Mouse (Mus musculus) thymus, postnatal 4 days (tissue): ENCODE results near the gene Adamts2.

Experiments used
- DNase-seq: peaks from one replicate; pipeline ENCODE4 v3.0.0; 2021

Adamts2 gene

DNA sequence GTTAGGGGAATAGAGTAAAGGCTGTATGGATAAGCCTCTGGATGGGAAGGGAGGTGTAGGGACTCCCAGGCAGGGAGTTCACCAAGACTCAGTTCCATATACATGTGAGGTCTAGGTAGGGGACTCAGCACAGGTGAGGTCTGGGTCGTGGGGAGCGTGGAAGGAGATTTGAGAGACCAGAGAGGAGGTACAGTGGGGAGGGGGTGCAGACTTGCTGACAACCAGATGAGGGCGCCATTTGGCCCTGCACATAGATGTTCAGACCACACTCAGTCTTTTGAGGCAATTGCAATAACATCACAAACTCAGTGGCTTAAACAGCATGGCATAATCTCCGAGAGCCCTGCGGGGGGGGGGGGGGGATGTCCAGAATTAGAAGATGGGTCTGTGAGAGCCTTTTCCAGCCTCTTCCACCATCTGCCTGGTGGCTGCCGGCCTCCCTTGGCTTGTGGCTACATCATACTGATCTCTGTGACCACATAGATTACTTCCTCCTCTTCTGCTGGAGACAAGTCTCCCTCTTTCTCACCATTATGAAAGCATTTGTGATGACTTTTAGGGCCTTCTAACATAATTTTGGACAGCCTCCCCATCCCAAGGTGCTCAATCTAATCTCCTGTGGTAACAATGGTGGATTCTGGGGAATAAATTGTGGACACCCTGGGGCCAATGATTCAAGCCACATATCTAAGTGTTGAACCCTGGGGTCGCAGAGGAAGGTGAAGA, 71.8 kb downstream of the Adamts2 start:
- peak; percentile 47 for DNase-seq

GRCm38 (mm10) chr11:50674390-50674789, 72.5 kb downstream of the Adamts2 start:
- DNase-seq: no peak

- DNase-seq: no peak
Observed at GRCm38 (mm10) chr11:50678650-50679049, 76.8 kb downstream of the Adamts2 start.

DNA sequence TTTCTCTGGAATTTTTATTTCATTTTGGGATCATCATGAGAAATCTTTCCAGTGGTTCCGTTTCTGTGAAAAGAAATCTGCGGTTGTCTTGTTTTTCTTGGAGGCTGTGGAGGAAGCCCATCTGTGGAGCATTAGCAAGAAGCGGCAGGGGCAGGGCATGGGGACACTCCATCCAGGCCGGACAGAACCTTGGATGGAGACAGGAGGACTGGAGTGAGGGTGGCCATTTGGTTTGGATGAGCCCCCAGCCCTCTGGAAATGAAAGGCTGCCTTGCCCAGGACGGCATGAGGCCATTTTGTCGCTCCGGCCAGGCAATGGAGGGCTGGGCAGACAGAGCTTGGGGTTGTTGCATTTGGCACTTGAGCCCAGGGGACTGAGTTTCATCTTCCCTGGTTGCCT, 80.1 kb downstream of the Adamts2 start:
- no peak for DNase-seq

- DNase-seq: no peak
Observed at GRCm38 (mm10) chr11:50683821-50684220, 81.9 kb downstream of the Adamts2 start.

DNA sequence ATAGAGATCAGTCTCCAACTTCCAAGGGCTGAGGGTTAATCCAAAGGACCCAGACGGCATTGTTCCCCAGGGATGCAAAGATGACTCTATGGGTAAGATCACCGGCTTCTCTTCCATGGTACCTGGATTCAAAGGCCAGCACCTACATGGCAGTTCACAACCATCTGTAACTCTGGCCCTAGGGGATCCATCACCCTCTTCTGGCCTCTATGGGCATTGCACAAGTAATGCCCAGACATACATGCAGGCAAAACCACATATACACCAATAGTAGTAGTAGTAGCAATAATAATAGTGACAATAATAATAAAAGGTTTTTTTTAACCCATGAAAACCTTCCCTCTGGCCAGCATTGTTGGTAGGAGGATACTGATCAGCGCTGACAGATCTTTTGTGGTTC, 86.7 kb downstream of the Adamts2 start:
- DNase-seq: no peak

DNA sequence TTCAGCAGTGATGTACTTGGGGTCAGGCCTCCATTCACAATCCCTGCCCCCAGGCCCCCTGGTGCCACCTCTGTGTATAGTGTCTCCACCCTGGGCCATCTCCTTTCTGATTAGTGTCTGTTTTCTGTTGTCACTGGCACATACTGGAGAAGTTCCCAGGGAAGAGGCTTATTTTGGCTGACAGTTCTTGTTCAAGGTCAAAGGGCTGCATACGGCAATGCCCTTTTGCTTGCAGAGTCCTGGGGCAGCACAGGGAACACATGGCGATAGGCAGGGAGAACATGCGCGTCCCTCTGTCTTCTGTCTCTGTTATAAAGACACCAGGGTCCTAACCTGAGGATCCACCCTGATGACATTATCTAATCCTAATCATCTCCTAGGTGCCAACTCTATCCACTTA, 87.8 kb downstream of the Adamts2 start:
- DNase-seq: no peak

DNA sequence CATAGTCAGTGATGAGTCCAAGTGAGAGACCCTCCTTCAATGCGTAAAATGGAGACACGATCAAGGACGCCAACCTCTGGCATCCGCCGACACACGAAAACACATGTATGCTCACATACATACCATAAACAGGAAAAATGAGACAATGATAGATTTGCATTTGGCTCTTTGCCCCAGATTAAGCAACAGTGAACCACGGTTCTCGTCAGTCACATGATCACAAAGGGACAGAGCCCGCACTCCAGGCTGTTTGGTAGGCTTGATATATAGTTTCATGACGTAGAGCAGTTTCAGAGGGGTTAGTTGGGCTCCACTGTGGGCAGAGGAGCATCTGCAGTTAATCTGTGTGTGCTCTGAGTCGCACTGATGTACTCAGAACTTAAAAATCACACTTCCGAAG, 98.1 kb downstream of the Adamts2 start:
- DNase-seq: no peak

DNA sequence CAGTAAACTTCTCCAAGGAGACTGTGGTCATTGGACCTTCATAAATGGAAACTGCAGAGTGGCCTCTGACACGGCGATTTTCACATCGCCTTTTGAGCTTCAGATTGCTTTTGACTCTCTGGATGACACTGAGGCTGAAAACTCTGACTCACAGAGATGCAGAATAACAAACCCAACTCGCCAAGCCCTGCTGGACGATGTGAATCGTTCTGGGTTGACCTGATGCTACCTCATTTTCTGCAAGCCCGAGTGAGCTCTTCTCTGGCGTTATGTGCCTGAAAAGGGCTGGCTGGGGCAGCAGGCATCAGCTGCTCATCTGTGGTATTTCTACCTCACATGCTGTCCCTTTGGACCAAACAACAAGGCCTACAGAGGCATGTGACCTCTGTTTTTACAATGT, 98.6 kb downstream of the Adamts2 start:
- no peak for DNase-seq

DNA sequence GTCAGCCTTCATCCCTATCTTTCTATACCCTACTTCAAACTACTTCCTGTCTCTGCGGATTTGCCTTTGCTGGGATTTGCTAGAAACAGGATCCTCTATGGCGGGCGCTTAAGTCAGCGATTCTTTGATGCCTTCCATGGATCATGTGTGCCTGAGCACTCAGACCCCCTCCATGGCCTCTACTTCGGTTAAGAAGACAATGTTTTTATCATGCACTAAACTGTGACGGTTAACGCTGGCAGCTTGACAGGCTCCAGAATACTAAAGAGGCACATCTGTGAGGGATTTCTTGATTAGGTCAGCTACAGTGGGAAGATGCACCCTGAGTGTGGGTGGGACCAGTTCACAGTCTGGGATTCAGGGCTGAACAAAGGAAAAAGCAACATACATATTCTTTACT, 101.5 kb downstream of the Adamts2 start:
- no peak for DNase-seq

DNA sequence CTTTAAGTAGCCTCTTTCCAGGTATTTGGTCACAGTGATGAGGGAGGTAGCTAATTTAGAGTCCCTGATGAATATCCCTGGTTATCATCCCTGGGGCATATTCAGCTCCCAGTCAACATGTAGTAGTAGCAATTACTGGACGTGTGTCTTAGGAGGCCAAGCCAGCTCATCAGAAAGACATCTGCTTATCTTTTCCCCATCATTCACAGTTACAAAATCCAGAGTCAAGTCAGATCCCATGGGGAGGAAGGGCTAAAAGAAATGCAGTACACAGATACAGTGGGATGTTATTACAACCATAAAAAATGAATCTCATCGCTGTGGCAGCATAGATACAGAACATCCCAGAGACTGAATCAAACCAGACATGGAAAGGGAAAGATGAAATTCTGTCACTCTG, 102.6 kb downstream of the Adamts2 start:
- DNase-seq: no peak

- DNase-seq: no peak
Observed at GRCm38 (mm10) chr11:50707259-50707658, 105.4 kb downstream of the Adamts2 start.

DNA sequence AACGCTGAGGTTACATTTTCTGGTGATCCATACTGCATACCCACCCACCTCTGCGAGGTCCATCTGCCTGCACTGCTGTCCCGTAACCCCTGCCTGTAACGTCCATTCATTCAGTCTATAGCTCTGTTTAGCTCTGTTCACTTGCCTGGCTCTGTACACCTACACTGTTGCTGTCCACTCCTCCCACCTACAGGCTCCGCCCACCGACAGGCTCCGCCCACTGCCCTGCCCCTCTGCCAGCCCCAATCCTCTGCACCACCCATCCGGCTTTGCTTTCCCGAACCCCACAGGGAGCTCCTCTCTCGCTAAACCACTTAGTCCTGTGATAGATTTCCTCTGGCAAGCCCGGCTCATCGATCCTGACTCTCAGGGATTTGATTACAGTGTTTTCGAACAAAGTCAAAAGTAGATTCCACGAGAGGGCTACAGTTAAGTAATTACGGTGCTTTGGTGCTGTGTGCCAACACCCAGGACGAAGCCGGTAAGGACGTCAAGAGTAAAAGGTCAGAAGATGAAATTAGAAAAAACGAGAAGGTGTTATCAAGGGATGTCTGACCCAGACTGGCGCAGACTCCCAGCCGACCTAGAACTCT, 111.8 kb downstream of the Adamts2 start:
- peak; percentile 65 for DNase-seq

DNA sequence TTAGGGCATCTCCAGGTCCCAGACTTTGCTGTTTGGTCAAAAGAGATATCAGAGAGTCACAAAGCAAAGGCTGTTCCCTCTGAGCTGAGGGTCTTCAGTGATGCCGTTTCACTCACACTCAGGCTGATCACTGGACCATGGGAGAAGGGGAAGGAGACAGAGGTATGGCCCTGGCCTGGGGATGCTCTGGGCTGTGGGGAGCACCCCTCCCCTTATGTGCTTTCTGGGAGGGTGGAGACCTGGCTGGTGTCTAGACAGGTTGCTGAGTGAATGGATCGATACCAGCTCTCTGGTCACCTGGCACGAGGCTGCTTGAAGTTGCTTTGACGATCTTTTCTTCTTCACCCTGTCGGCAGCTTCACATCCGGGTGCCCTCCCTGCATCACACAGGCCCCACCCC, 113.2 kb downstream of the Adamts2 start:
- DNase-seq: no peak

DNA sequence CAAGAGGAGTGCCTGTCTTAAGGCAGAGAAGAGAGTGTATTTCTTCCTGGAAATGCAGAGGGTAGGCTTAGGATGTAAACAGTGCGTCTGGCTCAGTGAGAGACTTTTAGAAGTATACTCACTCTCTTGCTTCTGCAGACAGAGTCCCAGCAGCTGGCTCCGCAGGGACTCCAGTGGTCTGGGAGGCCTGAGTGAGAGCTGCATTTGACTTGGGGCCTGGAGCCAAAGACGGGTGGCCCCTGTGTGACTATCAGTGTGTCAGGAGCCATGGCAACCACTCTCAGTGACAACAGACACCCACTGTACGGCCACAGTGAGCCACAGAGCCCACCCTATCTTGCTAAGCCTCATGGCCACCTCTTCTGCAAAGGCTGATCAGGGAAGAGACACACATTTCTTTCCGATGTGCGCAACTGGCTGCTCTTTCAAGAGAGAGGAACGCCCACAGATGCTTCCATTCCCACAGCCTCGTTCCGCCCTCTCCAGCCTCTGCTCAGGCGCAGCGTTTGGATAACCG, 115.6 kb downstream of the Adamts2 start:
- no peak for DNase-seq

DNA sequence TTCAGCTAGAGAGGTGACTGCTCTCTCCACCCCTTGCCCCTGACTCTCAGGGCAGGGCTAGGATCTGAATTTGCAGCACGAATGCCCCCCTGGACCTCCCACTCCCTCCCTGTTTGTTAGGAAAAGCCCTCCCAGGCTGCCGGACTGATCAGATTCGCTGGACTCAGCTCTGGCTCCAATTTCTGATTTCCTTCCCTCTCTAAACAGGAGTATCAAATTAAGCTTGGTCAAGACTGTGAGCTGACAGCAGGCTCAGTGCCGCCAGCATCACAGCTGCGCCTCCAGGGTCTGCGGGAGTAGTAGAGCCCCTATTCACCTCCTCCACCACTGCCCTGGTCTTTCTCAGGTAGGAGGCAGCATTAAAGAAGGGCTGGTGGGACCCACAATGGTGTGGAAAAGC, 117.0 kb downstream of the Adamts2 start:
- no peak for DNase-seq

- DNase-seq: no peak
Observed at GRCm38 (mm10) chr11:50720421-50720820, 118.5 kb downstream of the Adamts2 start.

DNA sequence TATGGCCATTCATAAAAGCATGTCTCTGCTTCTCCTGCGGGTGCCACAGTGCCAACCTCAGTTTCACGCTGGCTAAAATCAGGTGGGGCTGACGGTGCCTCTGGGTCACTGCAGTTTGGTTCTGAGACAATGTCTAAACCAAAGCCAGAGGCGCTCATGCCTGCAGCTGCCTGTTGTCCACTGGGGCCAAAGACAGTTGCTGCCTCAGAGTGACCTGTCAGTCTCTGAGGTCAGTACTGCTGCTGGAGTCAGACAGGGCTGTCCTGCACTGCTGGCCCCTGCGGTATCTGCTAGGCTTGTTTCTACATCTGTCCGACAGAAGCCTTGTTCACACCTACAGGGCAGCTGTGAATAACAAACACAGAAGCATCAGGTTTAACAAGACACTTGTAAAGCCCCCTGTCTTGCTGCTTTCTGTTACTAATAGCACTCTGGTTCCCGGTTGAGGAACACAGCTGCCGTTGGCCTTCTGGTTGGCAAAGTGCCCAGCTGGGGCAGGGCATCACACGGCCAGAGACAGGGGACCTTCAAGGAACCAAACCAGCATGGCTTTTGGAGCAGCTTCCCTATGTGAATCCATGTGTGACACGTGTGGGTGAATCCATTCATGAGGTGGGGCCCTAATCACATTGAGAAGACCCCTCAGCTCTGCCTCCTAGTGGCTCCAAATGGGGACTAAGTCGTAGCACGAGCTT, 119.1 kb downstream of the Adamts2 start:
- no peak for DNase-seq

DNA sequence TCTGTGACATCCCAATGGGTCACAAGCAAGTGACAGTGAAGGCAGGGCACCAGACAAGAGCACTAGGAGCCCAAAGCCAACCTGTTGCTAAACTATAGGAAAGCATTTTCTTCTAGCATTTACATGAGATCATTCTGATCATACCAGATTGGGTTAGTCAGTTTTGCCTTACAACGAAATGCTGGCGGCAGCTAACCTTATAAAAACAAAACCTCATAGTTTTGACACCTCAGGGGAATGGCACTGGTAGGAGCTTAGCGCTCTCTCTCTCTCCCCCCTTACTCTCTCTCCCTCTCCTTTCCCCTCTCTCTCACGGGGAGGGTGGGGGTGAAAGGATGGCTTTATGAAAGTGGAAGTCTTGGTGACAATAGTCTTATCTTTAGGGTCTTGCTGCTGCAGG, 123.7 kb downstream of the Adamts2 start:
- DNase-seq: no peak

GRCm38 (mm10) chr11:50726035-50726434, 124.2 kb downstream of the Adamts2 start:
- no peak for DNase-seq

DNA sequence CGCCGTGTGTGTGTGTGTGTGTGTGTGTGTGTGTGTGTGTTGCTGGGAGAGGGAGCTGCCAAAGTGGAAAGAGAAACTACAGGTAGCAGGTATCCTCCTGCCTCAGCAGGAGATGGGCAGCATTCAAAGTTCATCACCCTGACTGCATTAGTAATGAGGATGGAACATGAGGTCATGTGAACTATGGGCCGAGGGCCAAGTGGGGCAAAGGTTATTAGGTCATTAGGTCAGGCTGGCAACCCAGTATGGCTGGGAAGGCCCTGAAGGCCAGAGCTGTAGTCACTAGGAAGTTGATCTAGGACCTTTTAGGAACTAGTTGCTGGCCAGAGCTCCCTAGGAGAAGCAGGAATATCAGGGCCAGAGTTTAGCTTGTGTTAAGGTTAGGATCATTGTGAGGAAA, 131.3 kb downstream of the Adamts2 start:
- no peak for DNase-seq

DNA sequence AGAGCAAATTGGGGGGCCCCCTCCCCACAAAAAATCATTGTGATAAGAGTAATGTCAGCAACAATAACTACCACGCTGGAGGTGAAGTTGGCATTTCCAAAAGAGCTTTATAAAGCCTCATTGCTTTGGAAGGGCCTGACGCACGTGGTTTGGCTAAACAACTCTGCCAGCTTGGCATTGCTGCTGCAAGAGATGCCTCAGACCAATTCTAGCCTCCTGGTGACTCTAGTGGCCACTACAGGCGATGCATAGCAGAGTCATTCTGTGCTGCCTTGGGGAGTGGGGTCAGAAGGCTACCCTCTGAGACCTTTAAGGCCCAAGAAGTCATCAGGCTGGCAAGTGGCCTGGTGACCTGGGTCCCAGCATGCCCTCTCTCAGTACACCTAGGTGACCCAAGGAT, 132.2 kb downstream of the Adamts2 start:
- DNase-seq: no peak

GRCm38 (mm10) chr11:50736548-50736947, 134.7 kb downstream of the Adamts2 start:
- no peak for DNase-seq

DNA sequence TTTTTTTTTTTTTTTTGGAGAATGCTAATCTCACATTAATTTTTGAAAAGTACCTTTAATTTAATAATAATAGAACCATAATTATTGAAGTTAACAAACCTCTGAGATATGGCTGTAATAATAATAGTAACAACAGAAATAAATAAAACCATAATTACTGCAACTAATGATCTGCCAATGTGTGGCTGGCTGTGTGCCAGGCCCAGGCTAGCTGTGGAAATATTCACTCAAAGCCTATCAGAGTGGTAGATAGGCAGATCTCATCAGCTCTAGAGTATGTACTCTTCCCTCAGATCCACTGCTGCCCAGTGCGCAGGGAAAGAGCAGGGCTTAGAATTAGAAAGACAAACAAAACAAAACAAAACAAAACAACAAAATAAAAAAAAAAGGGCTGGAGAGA, 136.6 kb downstream of the Adamts2 start:
- DNase-seq: no peak
